Mouse (Mus musculus) liver, embryonic 14.5 days (tissue): Measurements from ENCODE around the gene Cspg5. TPM values are rescaled to one million over a fixed set of nuclear protein-coding genes. Genes with fewer than 3 reads are reported as not detected.

ENCODE experiments used
- ATAC-seq: fragments of 200-750 bp; cut with Nextera tagmentation; 2 replicates; pipeline ENCODE4 v1.8.0; 2017; ENCODE audit warnings: moderate number of reproducible peaks, mild to moderate bottlenecking, moderate library complexity; ENCODE audit not compliant: insufficient read depth
- DNase-seq, 3 experiments: peaks; one replicate each; pipeline ENCODE4 v3.0.0-alpha.2; 2012 to 2013; ENCODE audit warnings: low read depth in 3 of 3, low spot score in 3 of 3
- H3K27ac ChIP-seq: fragments of 300-500 bp; sonication (generic); 2 replicates; pipeline ENCODE4 v1.5.1; 2014; ENCODE audit warnings: moderate library complexity, mild to moderate bottlenecking, control low read depth, inconsistent platforms
- H3K27me3 ChIP-seq: fragments of 300-500 bp; sonication (generic); 2 replicates; pipeline ENCODE4 v1.6.1; 2014; ENCODE audit warnings: mild to moderate bottlenecking, low read length, moderate library complexity; ENCODE audit not compliant: control insufficient read depth, insufficient read depth
- H3K36me3 ChIP-seq: fragments of 300-500 bp; sonication (generic); replicated peaks from 2 replicates; pipeline ENCODE4 v1.6.1; 2014; ENCODE audit warnings: low read depth; ENCODE audit not compliant: control insufficient read depth, insufficient read depth
- H3K4me1 ChIP-seq, 2 experiments: fragments of 200-500 bp in 1 of 2; fragments of 300-500 bp in 1 of 2; sonication (generic) in 1 of 2; replicated peaks; 2 replicates each; pipeline ENCODE4 v1.6.1; 2012 to 2014; ENCODE audit warnings: antibody characterized with exemption in 1 of 2, inconsistent platforms in 1 of 2, low read length in 1 of 2; ENCODE audit not compliant: control insufficient read depth in 2 of 2, insufficient read depth in 2 of 2
- H3K4me2 ChIP-seq: fragments of 300-500 bp; sonication (generic); 2 replicates; pipeline ENCODE4 v1.6.1; 2014; ENCODE audit warnings: low read depth, mild to moderate bottlenecking, control low read depth, moderate library complexity
- H3K4me3 ChIP-seq, 2 experiments: fragments of 200-500 bp in 1 of 2; fragments of 300-500 bp in 1 of 2; sonication (generic) in 1 of 2; 2 replicates each; pipeline ENCODE4 v1.5.1; 2012 to 2014; ENCODE audit warnings: low read depth in 2 of 2, low read length in 2 of 2, mild to moderate bottlenecking in 2 of 2, control low read depth in 1 of 2, inconsistent platforms in 1 of 2, moderate library complexity in 1 of 2; ENCODE audit not compliant: insufficient read depth in 1 of 2
- H3K9ac ChIP-seq: fragments of 300-500 bp; sonication (generic); replicated peaks from 2 replicates; pipeline ENCODE4 v1.6.1; 2014; ENCODE audit warnings: mild to moderate bottlenecking, control low read depth, moderate library complexity
- H3K9me3 ChIP-seq: fragments of 300-500 bp; sonication (generic); 2 replicates; pipeline ENCODE4 v1.6.1; 2016; ENCODE audit warnings: low read length, mixed read lengths; ENCODE audit not compliant: control insufficient read depth
- CTCF ChIP-seq: IDR thresholded peaks from 2 replicates; pipeline ENCODE4 v1.5.1; 2016; ENCODE audit warnings: antibody characterized with exemption, low read depth, control low read depth
- EP300 ChIP-seq: IDR thresholded peaks from 2 replicates; pipeline ENCODE4 v1.6.1; 2016; ENCODE audit warnings: antibody characterized with exemption, low read depth
- WGBS: fragments of 180-500 bp; shearing (Covaris S2); extraction: QIAGEN DNeasy Blood & Tissue Kit; methylation state at CpG from one replicate; pipeline ENCODE4 v1.1.7; 2014; ENCODE audit not compliant: insufficient replicate concordance; 5-methylcytosine and 5-hydroxymethylcytosine counted together
- polyA plus RNA-seq, 2 experiments: library from polyadenylated mRNA; depleted of rRNA in 1 of 2; stranded (reverse) in 1 of 2; unstranded in 1 of 2; fragments of >200 nt; fragmentation: Nextera tagmentation in 1 of 2; extraction: Ambion mirVana in 1 of 2; gene quantifications; 2 replicates each; pipeline versions ENCODE4 v1.2.1 to v1.2.3; 2012 to 2014

The Cspg5 gene
- polyA plus RNA-seq, 2 experiments, result 0.13 TPM

DNA sequence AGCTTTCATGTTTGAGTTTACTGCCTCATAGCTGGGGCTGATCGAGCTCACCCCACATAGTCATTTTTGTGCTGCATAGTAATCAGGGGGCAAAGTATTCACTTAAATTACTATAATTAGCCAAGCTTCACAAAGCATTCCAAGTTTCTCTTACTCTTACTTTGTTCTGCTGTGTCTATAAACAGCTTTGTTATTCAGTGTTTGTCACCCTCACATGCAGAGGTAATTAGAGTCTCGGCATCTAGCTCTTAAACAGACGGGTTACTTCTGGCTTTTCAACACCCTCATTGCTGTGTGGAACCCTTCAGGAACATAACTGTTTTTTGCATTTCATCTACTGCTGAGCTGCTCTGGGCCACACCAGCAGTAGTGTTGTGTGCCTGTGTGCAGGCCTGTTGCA is 34.6 kb upstream of the Cspg5 start:
- H3K36me3 ChIP-seq, result peaks cover 27% of the 10 kb centered on the region
- no peak overlapping the region for H3K9ac ChIP-seq
- DNase-seq, result no peak
- no peak overlapping the region for H3K4me2 ChIP-seq
- no peak for ATAC-seq
- H3K27ac ChIP-seq, result no peak overlapping the region
- no peaks in the 10 kb centered on the region for H3K9me3 ChIP-seq
- no peaks in the 10 kb centered on the region for H3K27me3 ChIP-seq
- H3K4me1 ChIP-seq, result no peaks in the 10 kb centered on the region; a peak in 1 of 4 replicates
- no peak overlapping the region for H3K4me3 ChIP-seq
- WGBS, result 79% methylated on average over 3 of the region's 3 CpGs
- TF ChIP-seq EP300 (no peak), CTCF (no peak)

DNA sequence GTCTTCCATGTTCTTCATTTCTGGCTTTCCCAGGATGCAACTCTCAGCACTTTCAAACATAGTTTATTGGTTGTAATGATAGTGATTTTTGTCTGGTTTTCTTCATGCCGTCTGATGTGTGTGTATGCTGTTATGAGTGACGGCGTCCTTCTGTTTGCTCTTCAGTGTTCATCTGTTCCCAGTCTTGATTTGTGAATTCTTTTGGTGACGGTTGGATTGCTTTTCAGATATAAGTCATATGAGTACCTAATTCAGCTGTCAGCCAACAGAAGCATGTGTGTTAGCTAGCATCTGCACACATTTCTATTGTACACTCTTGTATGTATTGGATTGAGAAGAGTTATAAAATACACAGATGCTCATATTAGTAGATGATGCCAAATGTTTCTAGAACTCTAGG is 19.3 kb upstream of the Cspg5 start:
- Histone ChIP-seq H3K9ac (no peak overlapping the region), H3K27ac (no peak overlapping the region), H3K9me3 (no peaks in the 10 kb centered on the region), H3K4me1 (no peaks in the 10 kb centered on the region), H3K4me2 (no peak overlapping the region), H3K4me3 (no peak overlapping the region), H3K36me3 (peaks cover 29% of the 10 kb centered on the region), H3K27me3 (no peaks in the 10 kb centered on the region)
- 81% methylated on average over 4 of the region's 4 CpGs for WGBS
- ATAC-seq (no peak), DNase-seq (no peak)
- TF ChIP-seq EP300, result no peak
- no peak for TF ChIP-seq CTCF

DNA sequence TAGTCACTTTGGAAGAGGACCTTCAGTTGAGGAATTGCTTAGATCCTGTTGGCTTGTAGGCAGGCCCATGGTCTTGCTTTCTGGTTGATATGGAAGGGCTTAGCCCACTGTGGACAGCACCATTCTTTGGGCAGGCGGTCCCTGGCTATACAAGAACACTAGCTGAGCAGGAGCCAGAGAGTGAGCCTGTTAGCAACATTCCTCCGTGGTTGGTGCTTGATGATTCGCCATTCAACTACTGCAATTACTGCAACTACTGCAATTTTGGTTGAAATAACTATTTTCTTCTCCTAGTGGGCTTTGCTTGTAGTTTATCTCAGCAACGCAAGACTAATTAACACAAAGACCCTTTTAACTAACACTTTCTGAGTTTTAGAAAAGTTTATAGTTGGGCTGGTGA is 17.4 kb upstream of the Cspg5 start:
- no peaks in the 10 kb centered on the region for H3K9me3 ChIP-seq
- no peak overlapping the region for H3K9ac ChIP-seq
- H3K36me3 ChIP-seq, result peaks cover 27% of the 10 kb centered on the region
- no peaks in the 10 kb centered on the region for H3K27me3 ChIP-seq
- TF ChIP-seq CTCF (no peak), EP300 (no peak)
- WGBS, result 87% methylated on average over 4 of the region's 4 CpGs
- no peak overlapping the region for H3K4me3 ChIP-seq
- DNase-seq (no peak), ATAC-seq (no peak)
- H3K4me2 ChIP-seq, result no peak overlapping the region
- H3K4me1 ChIP-seq, result no peaks in the 10 kb centered on the region
- H3K27ac ChIP-seq, result no peak overlapping the region

DNA sequence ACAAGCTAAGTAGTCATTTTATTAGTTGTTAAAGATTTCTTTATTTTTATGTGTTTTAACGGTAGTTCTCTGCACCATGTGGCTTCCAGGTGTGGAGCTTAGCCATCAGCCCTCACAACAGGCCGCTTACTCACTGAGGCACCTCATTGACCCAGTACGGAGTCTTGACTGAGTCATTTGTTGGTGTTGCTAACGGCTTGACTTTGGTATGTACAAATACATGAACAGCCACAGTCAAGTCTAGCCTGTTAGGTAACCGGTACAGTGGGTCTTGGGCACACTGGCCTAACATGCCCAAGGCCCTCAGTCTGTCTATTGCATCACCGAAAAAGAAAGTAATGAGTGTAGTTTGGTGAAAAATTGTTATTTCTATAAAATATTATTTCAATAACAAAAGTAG is 14.9 kb upstream of the Cspg5 start:
- ATAC-seq (no peak), DNase-seq (no peak)
- Histone ChIP-seq H3K4me2 (no peak overlapping the region), H3K36me3 (peaks cover 11% of the 10 kb centered on the region), H3K4me1 (no peaks in the 10 kb centered on the region), H3K27me3 (no peaks in the 10 kb centered on the region), H3K27ac (no peak overlapping the region), H3K9me3 (no peaks in the 10 kb centered on the region), H3K9ac (no peak overlapping the region), H3K4me3 (no peak overlapping the region)
- WGBS, result 85% methylated on average over 6 of the region's 6 CpGs
- TF ChIP-seq EP300, result no peak

DNA sequence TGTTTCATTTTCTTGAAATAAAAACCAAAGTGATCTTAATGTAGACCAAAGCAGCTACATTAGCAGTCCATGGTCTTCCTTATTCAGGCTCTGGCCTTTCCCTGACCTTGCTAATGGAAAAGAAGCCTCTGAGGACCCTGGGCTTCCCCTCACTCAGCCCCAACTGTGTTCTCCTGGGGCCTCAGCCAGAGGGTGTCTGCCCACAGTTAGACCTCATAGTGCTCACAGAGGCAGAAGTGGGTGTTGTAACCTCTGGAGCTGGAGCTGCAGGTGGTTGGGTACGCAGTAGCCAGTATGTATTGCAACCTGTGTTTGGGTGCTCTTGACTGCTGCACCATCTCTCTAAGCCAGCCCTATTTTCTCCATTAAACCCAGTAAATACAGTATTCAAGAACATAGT is 14.5 kb upstream of the Cspg5 start:
- H3K4me2 ChIP-seq, result no peak overlapping the region
- 85% methylated on average over 1 of the region's 1 CpGs for WGBS

More for the DNA sequence above, 14.5 kb upstream of the Cspg5 start:
- TF ChIP-seq EP300 (no peak), CTCF (no peak)
- H3K4me3 ChIP-seq, result no peak overlapping the region
- no peak overlapping the region for H3K27ac ChIP-seq
- H3K36me3 ChIP-seq, result peaks cover 7% of the 10 kb centered on the region
- no peaks in the 10 kb centered on the region for H3K4me1 ChIP-seq
- H3K9me3 ChIP-seq, result no peaks in the 10 kb centered on the region
- DNase-seq (no peak), ATAC-seq (no peak)
- H3K9ac ChIP-seq, result no peak overlapping the region
- H3K27me3 ChIP-seq, result no peaks in the 10 kb centered on the region
